Mouse (Mus musculus): Measurements from ENCODE around the gene Cacna1s.

- TF ChIP-seq CTCF (IDR thresholded peaks at IDR 0.05; ENCODE audit: low read depth) (no peak), EP300 (IDR thresholded peaks at IDR 0.05; ENCODE audit: low read depth) (no peak)
Measured at GRCm38 (mm10) chr1:136061041-136061789, 8.7 kb downstream of the Cacna1s start.
